Mouse (Mus musculus) neural tube, embryonic 14.5 days (tissue): ENCODE measurements at regions not wholly inside any gene's neighbourhood (a gene's known extent, or its start where the extent isn't known, plus 50 kb on each side); places are given as distances from the start of the nearest gene placed in this dataset.

Experiments used
- ATAC-seq: fragments of 200-750 bp; cut with Nextera tagmentation; 2 replicates; pipeline ENCODE4 v1.8.0; 2017; ENCODE audit warnings: low read depth, mild to moderate bottlenecking, moderate TSS enrichment, moderate library complexity
- H3K27ac ChIP-seq: fragments of 300-500 bp; sonication (generic); 2 replicates; pipeline ENCODE4 v1.5.1; 2014; ENCODE audit warnings: low read depth, mild to moderate bottlenecking, control low read depth, low read length, moderate library complexity, mixed read lengths
- H3K27me3 ChIP-seq: fragments of 300-500 bp; sonication (generic); 2 replicates; pipeline ENCODE4 v1.6.1; 2014; ENCODE audit warnings: low read length; ENCODE audit not compliant: control insufficient read depth, insufficient read depth
- H3K36me3 ChIP-seq: fragments of 300-500 bp; sonication (generic); 2 replicates; pipeline ENCODE4 v1.6.1; 2014; ENCODE audit warnings: low read length, mixed read lengths; ENCODE audit not compliant: control insufficient read depth, insufficient read depth
- H3K4me1 ChIP-seq: fragments of 300-500 bp; sonication (generic); 2 replicates; pipeline ENCODE4 v1.6.1; 2014; ENCODE audit warnings: low read length; ENCODE audit not compliant: control insufficient read depth, insufficient read depth
- H3K4me2 ChIP-seq: fragments of 300-500 bp; sonication (generic); 2 replicates; pipeline ENCODE4 v1.6.1; 2014; ENCODE audit warnings: mild to moderate bottlenecking, low read depth, low read length, control low read depth
- H3K4me3 ChIP-seq: fragments of 300-500 bp; sonication (generic); 2 replicates; pipeline ENCODE4 v1.5.1; 2014; ENCODE audit warnings: low read depth, low read length, control low read depth, mixed read lengths
- H3K9ac ChIP-seq: fragments of 300-500 bp; sonication (generic); replicated peaks from 2 replicates; pipeline ENCODE4 v1.6.1; 2014; ENCODE audit warnings: low read depth, mild to moderate bottlenecking, control low read depth, low read length, mixed read lengths
- H3K9me3 ChIP-seq: fragments of 300-500 bp; sonication (generic); 2 replicates; pipeline ENCODE4 v1.6.1; 2016; ENCODE audit warnings: low read length; ENCODE audit not compliant: control insufficient read depth
- WGBS: fragments of 180-500 bp; shearing (Covaris S2); extraction: QIAGEN DNeasy Blood & Tissue Kit; methylation state at CpG from one replicate; pipeline ENCODE4 v1.1.7; 2014; 5-methylcytosine and 5-hydroxymethylcytosine counted together

DNA sequence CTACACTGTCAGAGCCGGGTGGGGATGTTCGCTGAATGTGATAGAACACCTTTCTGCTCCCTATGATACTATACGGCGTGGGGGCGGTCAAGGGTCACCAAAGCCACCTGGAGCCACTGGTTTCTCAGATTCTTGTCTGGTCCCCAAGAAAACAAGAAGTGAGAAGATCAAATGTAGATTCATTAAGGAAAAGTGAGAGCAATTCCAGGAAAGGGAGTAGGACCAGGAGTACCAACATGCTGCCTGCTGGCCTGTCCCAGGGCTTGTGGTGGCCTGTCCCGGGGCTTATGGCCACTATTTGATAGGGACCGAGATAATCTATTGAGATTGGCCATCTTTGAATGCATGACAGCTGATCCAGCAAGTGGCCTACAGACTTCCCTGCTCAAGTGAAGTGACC is 58.8 kb upstream of the Fut8 start:
- Histone ChIP-seq H3K4me1 (no peaks in the 10 kb centered on the region), H3K9ac (no peak overlapping the region), H3K27ac (no peak overlapping the region), H3K36me3 (no peaks in the 10 kb centered on the region), H3K4me3 (no peak overlapping the region), H3K9me3 (no peaks in the 10 kb centered on the region), H3K27me3 (no peaks in the 10 kb centered on the region), H3K4me2 (no peak overlapping the region)
- WGBS, result 97% methylated on average over 7 of the region's 7 CpGs
- no peak for ATAC-seq

DNA sequence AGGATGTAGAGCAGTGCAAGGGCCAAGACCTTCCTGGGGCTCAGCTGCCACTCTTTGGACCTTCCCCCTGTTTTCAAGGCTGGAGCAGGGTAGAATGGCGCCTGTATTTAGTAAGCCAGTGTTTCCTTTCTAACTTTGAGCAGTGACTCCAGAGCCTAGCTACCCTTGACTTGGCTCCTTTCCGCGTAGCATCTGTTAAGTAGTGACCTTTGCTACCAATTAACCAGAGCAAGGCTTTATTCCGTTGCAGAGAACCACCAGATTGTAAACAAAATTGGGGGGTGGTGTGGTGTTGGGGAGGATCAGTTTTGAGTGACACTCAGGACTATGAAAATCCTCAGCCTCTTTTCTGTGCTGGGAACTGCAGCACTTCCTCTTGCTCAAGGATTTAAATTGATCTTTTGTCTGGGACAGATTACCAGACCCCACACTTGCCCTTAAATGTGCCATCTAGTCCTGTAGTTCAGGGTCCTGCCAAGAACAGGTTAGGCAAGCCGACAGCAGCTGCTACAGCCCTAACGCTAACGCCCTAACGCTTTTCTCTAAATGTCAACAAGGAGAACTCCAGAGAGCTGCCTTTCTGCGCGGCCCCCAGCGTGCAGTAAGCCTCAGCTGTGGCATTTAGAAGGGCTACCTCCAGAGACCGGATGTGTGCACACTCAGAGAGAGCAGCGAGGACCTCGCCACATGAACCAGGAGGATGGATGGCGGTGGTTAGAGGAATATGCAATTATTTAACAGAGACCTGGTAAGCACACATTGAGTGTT is 59.9 kb upstream of the Fut8 start:
- no peak overlapping the region for H3K9ac ChIP-seq
- no peaks in the 10 kb centered on the region for H3K36me3 ChIP-seq
- no peak for ATAC-seq
- H3K4me2 ChIP-seq, result no peak overlapping the region
- 49% methylated on average over 15 of the region's 15 CpGs for WGBS
- H3K27me3 ChIP-seq, result no peaks in the 10 kb centered on the region
- H3K4me3 ChIP-seq, result no peak overlapping the region
- no peaks in the 10 kb centered on the region for H3K4me1 ChIP-seq
- H3K27ac ChIP-seq, result no peak overlapping the region
- H3K9me3 ChIP-seq, result no peaks in the 10 kb centered on the region

DNA sequence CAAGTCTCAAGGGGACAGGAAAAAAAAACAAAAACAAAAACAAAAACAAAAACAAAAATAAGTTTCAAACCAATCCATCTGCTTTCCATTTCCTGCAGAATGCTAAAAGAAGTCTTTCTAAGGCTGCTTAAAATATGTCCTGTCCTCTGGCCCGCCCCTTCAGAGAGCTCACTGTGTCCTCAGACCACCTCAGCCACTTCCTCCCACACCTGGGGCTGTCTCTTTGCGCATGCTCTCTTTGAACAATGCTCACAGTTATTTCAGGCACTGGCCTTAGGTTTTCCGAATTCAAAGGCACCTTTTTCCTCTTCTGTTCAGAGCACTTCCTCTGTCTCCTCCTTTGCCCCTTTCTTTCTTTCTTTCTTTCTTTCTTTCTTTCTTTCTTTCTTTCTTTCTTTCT is 60.6 kb upstream of the Fut8 start:
- H3K4me3 ChIP-seq, result no peak overlapping the region
- no peak overlapping the region for H3K4me2 ChIP-seq
- no peaks in the 10 kb centered on the region for H3K9me3 ChIP-seq
- ATAC-seq, result no peak
- no peaks in the 10 kb centered on the region for H3K27me3 ChIP-seq
- 76% methylated on average over 3 of the region's 3 CpGs for WGBS
- H3K36me3 ChIP-seq, result no peaks in the 10 kb centered on the region
- H3K9ac ChIP-seq, result no peak overlapping the region
- no peak overlapping the region for H3K27ac ChIP-seq
- H3K4me1 ChIP-seq, result no peaks in the 10 kb centered on the region

DNA sequence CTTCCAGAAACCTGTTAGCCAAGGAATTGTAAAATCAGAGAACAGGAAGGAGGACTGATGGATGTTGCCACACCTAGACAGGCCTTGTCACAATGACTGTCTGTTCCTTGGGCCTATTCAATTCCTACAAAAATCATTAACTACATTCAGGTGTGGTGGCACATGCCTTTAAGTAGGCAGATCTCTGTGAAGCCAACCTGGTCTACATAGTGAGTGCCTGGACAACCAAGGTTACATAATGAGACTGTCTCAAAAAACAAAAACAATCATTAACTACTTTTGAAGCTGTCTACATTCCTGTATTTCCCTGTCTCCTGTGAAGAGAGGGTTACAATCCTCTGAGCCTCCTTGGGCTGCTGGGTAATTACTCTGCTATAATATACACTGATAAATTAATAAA is 63.9 kb upstream of the Fut8 start:
- H3K9me3 ChIP-seq, result no peaks in the 10 kb centered on the region
- no peak for ATAC-seq
- H3K36me3 ChIP-seq, result no peaks in the 10 kb centered on the region
- H3K9ac ChIP-seq, result no peak overlapping the region
- H3K4me2 ChIP-seq, result no peak overlapping the region
- H3K27ac ChIP-seq, result no peak overlapping the region
- H3K27me3 ChIP-seq, result no peaks in the 10 kb centered on the region
- no peaks in the 10 kb centered on the region for H3K4me1 ChIP-seq
- no peak overlapping the region for H3K4me3 ChIP-seq

DNA sequence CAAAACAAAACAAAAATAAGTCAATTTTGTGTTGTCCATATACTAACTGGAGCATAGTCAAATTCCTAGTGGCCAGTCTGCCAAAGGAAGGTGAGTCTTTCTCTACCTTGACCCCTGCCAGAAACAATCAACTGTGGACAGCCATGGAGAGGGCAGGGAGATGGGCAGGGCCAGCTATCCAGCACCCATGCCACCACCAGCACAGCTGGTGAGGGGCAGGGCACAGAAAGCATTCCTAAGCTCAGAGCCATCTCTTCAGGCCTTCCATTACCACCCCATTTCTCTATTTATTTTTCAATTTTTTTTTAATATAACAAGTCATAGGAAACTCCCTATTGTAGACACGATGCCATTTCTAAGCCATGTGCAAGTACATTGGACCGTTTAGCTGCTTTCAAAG is 65.4 kb upstream of the Fut8 start:
- no peak overlapping the region for H3K27ac ChIP-seq
- H3K4me3 ChIP-seq, result no peak overlapping the region
- no peaks in the 10 kb centered on the region for H3K9me3 ChIP-seq
- no peak for ATAC-seq
- H3K9ac ChIP-seq, result no peak overlapping the region
- no peaks in the 10 kb centered on the region for H3K36me3 ChIP-seq
- no peaks in the 10 kb centered on the region for H3K27me3 ChIP-seq
- 95% methylated on average over 2 of the region's 2 CpGs for WGBS
- H3K4me2 ChIP-seq, result no peak overlapping the region
- H3K4me1 ChIP-seq, result no peaks in the 10 kb centered on the region

DNA sequence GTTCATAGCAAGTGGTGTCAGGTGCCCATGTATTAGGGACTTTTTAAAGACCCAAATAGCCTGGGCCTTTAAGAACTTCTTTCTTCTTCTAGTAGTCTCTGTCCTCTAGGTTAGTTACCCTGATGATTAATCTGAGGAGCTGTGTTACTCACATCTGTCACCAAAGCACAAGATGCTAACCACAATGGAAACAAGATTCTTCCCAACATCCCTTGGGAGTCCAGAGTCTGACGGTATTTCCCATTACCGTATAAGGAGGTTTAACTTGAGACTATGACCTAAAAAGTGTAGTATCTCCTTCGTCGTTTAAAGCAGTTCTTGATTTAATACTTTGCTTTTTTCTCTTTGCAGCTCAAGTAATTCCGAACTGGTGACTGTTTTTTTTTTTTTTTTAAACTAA is 67.7 kb upstream of the Fut8 start:
- Histone ChIP-seq H3K9ac (no peak overlapping the region), H3K4me1 (no peaks in the 10 kb centered on the region), H3K4me3 (no peak overlapping the region), H3K4me2 (no peak overlapping the region), H3K36me3 (no peaks in the 10 kb centered on the region), H3K27ac (no peak overlapping the region), H3K9me3 (no peaks in the 10 kb centered on the region), H3K27me3 (no peaks in the 10 kb centered on the region)
- ATAC-seq, result no peak
- WGBS, result 86% methylated on average over 5 of the region's 5 CpGs

GRCm38 (mm10) chr12:77168367-77168766 is 69.6 kb upstream of the Fut8 start:
- no peak overlapping the region for H3K4me3 ChIP-seq
- no peak overlapping the region for H3K9ac ChIP-seq
- no peak for ATAC-seq
- H3K36me3 ChIP-seq, result no peaks in the 10 kb centered on the region
- H3K27me3 ChIP-seq, result no peaks in the 10 kb centered on the region
- no peaks in the 10 kb centered on the region for H3K9me3 ChIP-seq
- no peak overlapping the region for H3K4me2 ChIP-seq
- no peak overlapping the region for H3K27ac ChIP-seq
- H3K4me1 ChIP-seq, result no peaks in the 10 kb centered on the region
- WGBS, result 67% methylated on average over 1 of the region's 1 CpGs

DNA sequence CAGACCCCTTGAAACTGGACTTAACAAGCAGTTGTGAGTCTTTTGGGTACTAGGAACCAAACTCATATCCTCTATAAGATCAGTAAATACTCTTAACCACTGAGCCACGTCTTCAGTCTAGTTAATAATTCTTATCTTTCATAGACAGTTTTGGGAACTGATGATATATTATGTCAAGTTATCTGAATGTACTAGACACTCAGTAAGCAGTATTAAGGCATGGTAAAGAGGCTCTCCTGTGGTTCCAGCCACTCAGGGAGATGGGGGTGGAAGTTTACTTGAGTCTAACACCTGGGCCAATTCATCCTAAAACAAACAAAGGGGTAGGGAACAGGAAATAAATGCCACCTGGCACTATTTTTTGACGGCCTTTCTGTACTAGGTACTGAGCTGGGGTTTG is 81.2 kb upstream of the Fut8 start:
- WGBS, result 78% methylated on average over 2 of the region's 2 CpGs
- no peak overlapping the region for H3K27ac ChIP-seq

GRCm38 (mm10) chr12:77155626-77156025 is 82.3 kb upstream of the Fut8 start:
- H3K27me3 ChIP-seq, result no peaks in the 10 kb centered on the region
- H3K4me3 ChIP-seq, result no peak overlapping the region
- H3K27ac ChIP-seq, result peak overlapping the region; percentile 44
- no peaks in the 10 kb centered on the region for H3K4me1 ChIP-seq
- H3K4me2 ChIP-seq, result no peak overlapping the region
- 63% methylated on average over 6 of the region's 6 CpGs for WGBS
- peak; percentile 58; the same call in 1 of the 2 replicates for ATAC-seq
- H3K9me3 ChIP-seq, result no peaks in the 10 kb centered on the region
- no peaks in the 10 kb centered on the region for H3K36me3 ChIP-seq
- no peak overlapping the region for H3K9ac ChIP-seq

More for the DNA sequence above, 81.2 kb upstream of the Fut8 start:
- H3K4me1 ChIP-seq, result no peaks in the 10 kb centered on the region
- H3K4me2 ChIP-seq, result no peak overlapping the region
- ATAC-seq, result no peak
- no peaks in the 10 kb centered on the region for H3K9me3 ChIP-seq
- H3K4me3 ChIP-seq, result no peak overlapping the region
- no peaks in the 10 kb centered on the region for H3K36me3 ChIP-seq
- no peak overlapping the region for H3K9ac ChIP-seq
- H3K27me3 ChIP-seq, result no peaks in the 10 kb centered on the region
